Comparison of ENCODE assay signal across 8 mouse cellular contexts in the genomic region with DNA sequence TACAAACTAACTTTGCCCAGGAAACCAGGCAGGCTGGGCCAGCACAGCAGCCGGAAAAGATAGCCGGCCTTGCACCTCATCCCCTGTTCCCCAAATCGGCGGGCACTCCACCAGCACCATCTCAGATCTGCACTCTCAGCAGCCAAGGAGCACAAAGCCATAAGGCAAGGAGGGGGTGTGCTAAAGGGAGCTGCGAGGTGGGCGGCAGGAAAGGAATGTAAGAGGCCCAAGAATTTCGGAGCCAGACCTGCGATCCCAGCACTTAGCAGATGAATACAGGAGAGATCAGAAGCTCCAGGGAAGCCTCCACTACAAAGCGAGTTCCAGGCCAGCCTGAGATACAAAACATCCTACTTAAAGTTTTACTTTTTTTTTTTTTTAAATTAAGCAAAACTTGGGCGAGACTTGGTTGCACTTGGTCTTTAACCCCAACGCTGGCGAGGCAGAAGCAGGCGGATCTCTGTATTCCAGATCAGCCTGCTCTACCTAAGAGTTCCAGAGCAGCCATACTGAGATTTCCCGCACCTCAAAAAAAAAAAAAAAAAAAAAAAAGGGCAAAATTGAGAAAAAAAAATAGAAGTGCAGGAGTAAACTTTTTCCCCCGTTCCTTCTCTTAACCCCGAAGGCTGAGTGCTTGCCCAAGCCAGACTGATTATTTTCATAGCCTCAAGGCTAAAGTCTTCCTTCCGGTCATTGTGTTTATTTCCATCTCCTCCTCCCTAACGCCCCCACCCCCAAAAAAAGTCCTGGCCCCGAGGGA. TPM values are rescaled to one million over a fixed set of nuclear protein-coding genes. Genes with fewer than 3 reads are reported as not detected.
DNase-seq lines count a peak whose midpoint lies in the region; ATAC-seq and TF ChIP-seq lines count a peak whose summit lies in the region.

No protein-coding gene starts in this region.

- peak overlapping the region; percentile 75 for H3K4me2 ChIP-seq in kidney, embryonic 15.5 days
- peak overlapping the region; percentile 93 for H3K4me2 ChIP-seq in liver, embryonic 16.5 days (ENCODE audit: low read depth, low read length)

- H3K27ac ChIP-seq in spleen, adult 2 months (ENCODE audit: insufficient read depth, low read length): peak overlapping the region; percentile 96
- H3K27ac ChIP-seq in kidney, embryonic 15.5 days: peak overlapping the region; percentile 100
- H3K27ac ChIP-seq in liver, embryonic 16.5 days (ENCODE audit: low read length): peak overlapping the region; percentile 93

- no peak for DNase-seq in spleen, adult 2 months (ENCODE audit: low read depth in 1 of 2, low spot score in 2 of 2)
- no peak for DNase-seq in spleen, adult 12 weeks (ENCODE audit: low spot score)
- peak; percentile 41 to 46 for DNase-seq in cerebellum, postnatal 10 days
- peak; percentile 23 to 32 for DNase-seq in heart, adult 9 months (ENCODE audit: low spot score in 2 of 2)
- peak; percentile 63 to 79 for DNase-seq in right cerebral cortex, postnatal 36 days (ENCODE audit: low spot score in 2 of 2)

- 14% methylated on average over 19 of the region's 19 CpGs for WGBS in spleen, adult 2 months
- 3% methylated on average over 19 of the region's 19 CpGs for WGBS in kidney, embryonic 15.5 days
- WGBS in liver, embryonic 16.5 days (ENCODE audit: insufficient replicate concordance): 3% methylated on average over 19 of the region's 19 CpGs

- 0 out of 2 replicates have a peak, but pooled peaks cover 2% of the 10 kb centered on the region for H3K36me3 ChIP-seq in spleen, adult 2 months (ENCODE audit: control insufficient read depth, insufficient read depth, low read length)
- H3K36me3 ChIP-seq in kidney, embryonic 15.5 days: peaks cover 29% of the 10 kb centered on the region
- peaks cover 8% of the 10 kb centered on the region; the same call in 1 of the 2 replicates for H3K36me3 ChIP-seq in liver, embryonic 16.5 days (ENCODE audit: control insufficient read depth, insufficient read depth)

- peak overlapping the region; percentile 97 for H3K4me3 ChIP-seq in spleen, adult 2 months (ENCODE audit: extremely low read depth, insufficient read depth, insufficient read length)
- H3K4me3 ChIP-seq in kidney, embryonic 15.5 days (replicated peaks): peak overlapping the region; percentile 90
- peak overlapping the region; percentile 91 for H3K4me3 ChIP-seq in liver, embryonic 16.5 days (ENCODE audit: low read depth, low read length)

- peaks cover 4% of the 10 kb centered on the region for H3K4me1 ChIP-seq in spleen, adult 2 months (ENCODE audit: control insufficient read depth, insufficient read depth, insufficient read length)
- peaks cover 43% of the 10 kb centered on the region for H3K4me1 ChIP-seq in kidney, embryonic 15.5 days
- peaks cover 25% of the 10 kb centered on the region for H3K4me1 ChIP-seq in liver, embryonic 16.5 days (ENCODE audit: control insufficient read depth, low read depth, low read length)

- H3K9me3 ChIP-seq in kidney, embryonic 15.5 days (replicated peaks): no peaks in the 10 kb centered on the region
- no peaks in the 10 kb centered on the region for H3K9me3 ChIP-seq in liver, embryonic 16.5 days (replicated peaks; ENCODE audit: control insufficient read depth, low read length)

- ATAC-seq in kidney, embryonic 15.5 days (replicated peaks; ENCODE audit: low FRiP score): no peak
- ATAC-seq in liver, embryonic 16.5 days (ENCODE audit: low read depth): no peak
- ATAC-seq in erythroid progenitor cell, adult 5-6 weeks (replicated peaks; ENCODE audit: low FRiP score, poor library complexity, severe bottlenecking): no peak

- peak overlapping the region; percentile 99 for H3K9ac ChIP-seq in kidney, embryonic 15.5 days
- peak overlapping the region; percentile 94 for H3K9ac ChIP-seq in liver, embryonic 16.5 days (ENCODE audit: low read depth, low read length)

- TF ChIP-seq POLR2A in spleen, adult 2 months (IDR thresholded peaks at IDR 0.05; ENCODE audit: low read depth, low read length): no peak

- no peaks in the 10 kb centered on the region for H3K27me3 ChIP-seq in spleen, adult 2 months (ENCODE audit: control insufficient read depth, insufficient read depth, low read length)
- no peaks in the 10 kb centered on the region for H3K27me3 ChIP-seq in kidney, embryonic 15.5 days
- H3K27me3 ChIP-seq in liver, embryonic 16.5 days (ENCODE audit: control insufficient read depth, insufficient read depth, low read depth, low read length): no peaks in the 10 kb centered on the region

- no peak for TF ChIP-seq CTCF in spleen, adult 2 months (IDR thresholded peaks at IDR 0.05; ENCODE audit: extremely low read depth, insufficient read depth, insufficient read length, insufficient replicate concordance)

RNA-seq across cellular contexts. Expression of a gene that starts 1.7 kb away (rescaled TPM):
- 44.7 and 48.2 TPM in 2 replicates for polyA plus RNA-seq in spleen, adult 2 months (2012; rRNA removed)
- polyA plus RNA-seq in kidney, embryonic 15.5 days (2015; fragmentation: Nextera tagmentation; extraction: Ambion mirVana): 196 and 197 TPM in 2 replicates
- polyA plus RNA-seq in liver, embryonic 16.5 days (2015; fragmentation: Nextera tagmentation; extraction: Ambion mirVana): 31.7 and 34.2 TPM in 2 replicates
- 20.2 and 37.3 TPM in 2 replicates for total RNA-seq in erythroid progenitor cell, adult 5-6 weeks (2015; ENCODE audit: low replicate concordance)
- total RNA-seq in erythroid progenitor cell, adult 5-6 weeks (2017; ENCODE audit: low replicate concordance): 21.2 and 37.5 TPM in 2 replicates

Comparison
In these comparisons a context has a peak if more than half of its experiments do, and no peak if none do; other contexts are left out.
1. DNase-seq: peak in cerebellum, postnatal 10 days (2 of 2), heart, adult 9 months (2 of 2) and right cerebral cortex, postnatal 36 days (2 of 2); none in spleen, adult 2 months (0 of 2) and spleen, adult 12 weeks (single experiment).
2. Peak in every context shown above with its lines, with median percentiles within 50 percentile points of each other: H3K27ac ChIP-seq and H3K4me3 ChIP-seq.